Mouse (Mus musculus): ENCODE results near the gene P2rx7. TPM values are rescaled to one million over a fixed set of nuclear protein-coding genes. Genes with fewer than 3 reads are reported as not detected.

P2rx7 gene
- total RNA-seq, 1 experiment from 2014 or later, result 24.3 TPM

- ATAC-seq (replicated peaks; ENCODE audit: insufficient number of reproducible peaks, low FRiP score, low TSS enrichment, poor library complexity, severe bottlenecking), result no peak
Observed at GRCm38 (mm10) chr5:122708819-122709218, 65.1 kb downstream of the P2rx7 start.

- no peak for ATAC-seq (replicated peaks; ENCODE audit: insufficient number of reproducible peaks, low FRiP score, low TSS enrichment, poor library complexity, severe bottlenecking)
Observed at GRCm38 (mm10) chr5:122715723-122716122, 72.0 kb downstream of the P2rx7 start.

- no peak for ATAC-seq (replicated peaks; ENCODE audit: insufficient number of reproducible peaks, low FRiP score, low TSS enrichment, poor library complexity, severe bottlenecking)
Observed at GRCm38 (mm10) chr5:122716793-122717192, 73.1 kb downstream of the P2rx7 start.

DNA sequence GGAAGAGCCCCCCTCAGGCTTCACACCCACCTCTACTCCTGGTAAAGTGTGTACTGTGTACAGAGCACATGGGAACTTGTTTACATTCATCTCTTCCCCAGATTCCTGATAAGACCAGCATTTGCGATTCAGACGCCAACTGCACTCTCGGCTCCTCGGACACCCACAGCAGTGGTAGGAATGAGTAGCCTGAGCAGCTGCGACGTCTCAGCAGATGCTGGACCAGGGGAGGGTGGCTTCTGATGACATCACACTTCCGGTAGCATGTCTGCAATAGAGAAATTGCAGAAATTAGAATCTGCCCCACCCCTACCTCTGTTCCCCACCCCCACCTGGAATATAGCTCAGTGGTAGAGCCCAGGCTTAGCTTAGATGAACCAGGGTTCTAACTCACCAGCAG lies 74.7 kb downstream of the P2rx7 start:
- ATAC-seq (replicated peaks; ENCODE audit: insufficient number of reproducible peaks, low FRiP score, low TSS enrichment, poor library complexity, severe bottlenecking), result no peak

DNA sequence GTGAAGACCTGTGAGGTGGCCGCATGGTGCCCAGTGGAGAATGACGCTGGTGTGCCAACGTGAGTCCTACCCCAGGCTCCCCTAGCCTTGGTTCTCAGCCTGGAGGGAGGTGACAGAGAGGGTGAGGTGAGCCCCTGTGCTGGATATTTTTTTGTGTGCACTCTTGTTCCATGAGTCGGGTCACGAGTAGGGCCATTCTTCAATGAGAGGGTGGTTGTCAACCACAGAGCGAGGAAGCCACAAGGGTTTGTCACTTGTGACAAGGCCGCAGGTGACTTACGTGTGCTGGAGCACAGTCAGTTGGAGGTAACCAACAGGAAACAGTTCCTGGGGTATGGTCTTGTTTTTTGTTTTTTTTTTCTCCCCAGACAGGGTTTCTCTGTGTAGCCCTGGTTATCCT lies 75.5 kb downstream of the P2rx7 start:
- ATAC-seq (replicated peaks; ENCODE audit: insufficient number of reproducible peaks, low FRiP score, low TSS enrichment, poor library complexity, severe bottlenecking), result no peak; the same call in 1 of the 2 replicates

- no peak for ATAC-seq (replicated peaks; ENCODE audit: insufficient number of reproducible peaks, low FRiP score, low TSS enrichment, poor library complexity, severe bottlenecking)
Observed at GRCm38 (mm10) chr5:122725453-122725852, 81.7 kb downstream of the P2rx7 start.

- peak; percentile 42; the same call in 1 of the 2 replicates for ATAC-seq (replicated peaks; ENCODE audit: insufficient number of reproducible peaks, low FRiP score, low TSS enrichment, poor library complexity, severe bottlenecking)
Observed at GRCm38 (mm10) chr5:122726068-122726467, 82.4 kb downstream of the P2rx7 start.

DNA sequence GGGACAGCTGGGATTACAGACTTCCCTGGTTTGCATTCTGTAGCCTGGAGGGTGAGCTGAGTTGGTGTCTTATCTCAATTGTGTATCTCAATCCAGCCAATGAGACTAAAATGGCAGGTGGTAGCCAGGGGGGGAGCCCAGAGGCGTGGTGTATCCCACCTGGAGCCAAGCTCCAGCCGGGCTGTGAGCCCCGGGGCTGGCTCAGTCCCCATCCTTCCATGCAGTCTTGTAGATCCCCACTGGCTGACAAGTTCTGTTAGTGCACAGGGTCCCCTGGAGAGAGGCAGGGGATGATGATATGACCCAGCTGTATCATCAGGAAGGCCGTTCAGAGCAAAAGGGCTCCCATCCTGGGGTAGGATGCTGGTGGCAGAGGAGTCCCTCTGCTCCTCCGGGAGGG lies 82.9 kb downstream of the P2rx7 start:
- no peak for ATAC-seq (replicated peaks; ENCODE audit: insufficient number of reproducible peaks, low FRiP score, low TSS enrichment, poor library complexity, severe bottlenecking)

DNA sequence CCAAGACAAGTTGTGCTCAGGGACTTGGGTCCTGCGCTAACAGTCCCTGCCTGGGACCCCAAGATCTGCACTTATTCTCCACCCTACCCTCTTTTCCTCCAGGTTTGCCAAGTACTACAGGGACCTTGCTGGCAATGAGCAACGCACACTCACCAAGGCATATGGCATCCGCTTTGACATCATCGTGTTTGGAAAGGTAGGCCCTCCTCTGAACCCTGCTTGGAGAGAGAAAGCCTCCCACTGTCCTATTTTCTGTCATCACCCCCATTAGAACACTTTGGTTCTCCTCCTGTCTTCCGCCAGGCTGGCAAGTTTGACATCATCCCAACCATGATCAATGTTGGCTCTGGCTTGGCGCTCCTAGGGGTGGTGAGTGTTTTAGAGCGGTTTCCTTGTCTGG lies 83.4 kb downstream of the P2rx7 start:
- ATAC-seq (replicated peaks; ENCODE audit: insufficient number of reproducible peaks, low FRiP score, low TSS enrichment, poor library complexity, severe bottlenecking), result no peak

GRCm38 (mm10) chr5:122730776-122731175 lies 87.1 kb downstream of the P2rx7 start:
- no peak for ATAC-seq (replicated peaks; ENCODE audit: insufficient number of reproducible peaks, low FRiP score, low TSS enrichment, poor library complexity, severe bottlenecking)

DNA sequence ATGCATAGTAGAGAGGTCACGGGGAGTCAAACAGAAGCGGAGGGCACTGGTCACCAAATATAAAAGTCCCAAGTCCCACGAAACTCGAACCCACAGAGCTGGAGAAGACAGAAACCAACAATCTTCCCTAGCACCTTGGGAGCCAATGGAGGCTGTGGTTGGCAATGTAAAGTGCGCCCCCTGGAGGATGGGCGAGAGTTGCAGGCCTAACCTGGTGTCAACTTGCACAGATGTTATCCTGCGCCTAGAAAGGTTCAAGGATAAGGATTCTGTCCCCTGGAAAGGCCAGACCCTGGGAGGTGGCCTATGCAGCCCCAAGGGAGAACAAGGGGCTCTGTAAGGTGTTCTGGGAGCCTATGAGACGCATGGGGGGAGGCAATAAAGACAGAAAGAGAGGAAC lies 87.6 kb downstream of the P2rx7 start:
- ATAC-seq (replicated peaks; ENCODE audit: insufficient number of reproducible peaks, low FRiP score, low TSS enrichment, poor library complexity, severe bottlenecking), result peak; percentile 52

DNA sequence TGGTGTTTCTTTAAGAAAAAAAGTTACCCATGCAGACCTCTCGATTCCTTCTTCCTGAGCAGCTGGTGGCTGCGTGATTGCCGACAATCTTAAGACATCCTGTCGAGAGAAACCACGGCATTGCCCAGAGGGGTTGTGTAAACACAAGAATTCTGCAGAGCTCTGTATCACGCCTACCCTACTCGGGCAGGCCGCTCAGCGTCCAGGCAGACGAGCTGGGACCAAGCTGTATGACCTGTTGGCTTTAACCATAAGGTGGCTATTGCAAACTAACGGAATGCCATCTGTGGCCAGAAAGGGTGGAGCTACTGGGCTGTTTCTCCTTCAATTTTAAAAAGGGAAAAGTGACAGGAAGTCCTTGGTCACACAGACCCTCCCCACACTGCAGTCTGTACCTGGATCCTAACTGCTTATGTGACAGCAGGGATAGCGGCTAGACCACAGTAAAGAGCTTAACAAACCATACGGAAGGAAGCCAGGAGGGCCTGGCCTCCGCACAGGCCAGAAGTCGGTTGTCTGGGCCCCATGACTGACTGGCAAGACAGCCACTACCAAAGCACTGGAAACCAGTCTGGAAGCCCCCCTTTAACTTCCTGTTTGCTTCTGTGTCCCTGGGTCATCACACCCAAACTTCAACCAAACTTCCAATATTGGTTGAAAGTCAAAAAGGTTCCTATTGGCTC lies 88.4 kb downstream of the P2rx7 start:
- ATAC-seq (replicated peaks; ENCODE audit: insufficient number of reproducible peaks, low FRiP score, low TSS enrichment, poor library complexity, severe bottlenecking), result no peak

DNA sequence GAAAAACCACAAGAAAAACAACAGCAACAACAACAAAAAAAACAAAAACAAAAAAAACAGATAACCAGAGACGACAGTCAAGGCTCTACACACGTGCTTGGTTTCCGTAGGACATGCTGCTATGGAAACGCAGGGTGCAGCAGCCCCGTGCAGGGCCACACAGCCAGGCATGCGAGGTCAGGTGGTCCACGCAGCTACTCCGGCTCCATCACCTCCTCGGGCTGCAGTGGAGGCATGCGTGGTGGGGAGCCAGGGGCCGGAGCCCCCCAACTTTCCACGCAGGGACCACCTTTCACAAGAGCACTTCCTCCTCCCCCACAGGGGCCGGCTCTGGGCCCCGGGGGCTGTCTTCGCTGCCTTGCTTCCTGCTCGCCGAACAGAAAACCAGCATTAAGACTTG lies 90.2 kb downstream of the P2rx7 start:
- no peak for ATAC-seq (replicated peaks; ENCODE audit: insufficient number of reproducible peaks, low FRiP score, low TSS enrichment, poor library complexity, severe bottlenecking)

GRCm38 (mm10) chr5:122735853-122736252 lies 92.1 kb downstream of the P2rx7 start:
- no peak for ATAC-seq (replicated peaks; ENCODE audit: insufficient number of reproducible peaks, low FRiP score, low TSS enrichment, poor library complexity, severe bottlenecking)

GRCm38 (mm10) chr5:122736761-122737160 lies 93.0 kb downstream of the P2rx7 start:
- no peak for ATAC-seq (replicated peaks; ENCODE audit: insufficient number of reproducible peaks, low FRiP score, low TSS enrichment, poor library complexity, severe bottlenecking)

Other genes starting within 250 kb of the P2rx7 start
- 14.2 to 35.4 TPM (median 20.5 TPM) in 3 replicates for gene Anapc7, start 222.2 kb upstream of the P2rx7 start, total RNA-seq (2017)
- gene Atp2a2, start 141.7 kb upstream of the P2rx7 start, total RNA-seq (2017), result 84.0 to 111 TPM (median 86.3 TPM) in 3 replicates
- gene Ift81, start 29.4 kb upstream of the P2rx7 start, total RNA-seq (2017), result 0.32 to 3.9 TPM (median 2.5 TPM) in 3 replicates
- 16.5 to 37.1 TPM (median 26.3 TPM) in 3 replicates for gene P2rx4, start 63.6 kb downstream of the P2rx7 start, total RNA-seq (2017)
- 63.5 to 74.7 TPM (median 70.1 TPM) in 3 replicates for gene Camkk2, start 135.5 kb downstream of the P2rx7 start, total RNA-seq (2017)
- 141 to 157 TPM (median 145 TPM) in 3 replicates for gene Anapc5, start 177.4 kb downstream of the P2rx7 start, total RNA-seq (2017)
- 23.9 to 25.5 TPM (median 24.1 TPM) in 3 replicates for gene Rnf34, start 206.1 kb downstream of the P2rx7 start, total RNA-seq (2017)

Data from monocyte, adult 5-6 weeks (primary cell).